Mouse (Mus musculus) myocyte (in vitro differentiated cells): Measurements from ENCODE around the gene Clec16a.

Experiments
- MYOG ChIP-seq, 3 experiments: IDR thresholded peaks; one replicate each; pipeline ENCODE4 v1.6.1; 2011; ENCODE audit warnings: control low read depth in 2 of 3, low read depth in 2 of 3, mild to moderate bottlenecking in 2 of 3; ENCODE audit not compliant: insufficient read length in 2 of 3, control insufficient read depth in 1 of 3, insufficient read depth in 1 of 3
- POLR2A ChIP-seq: IDR thresholded peaks from one replicate; pipeline ENCODE4 v1.6.1; 2011; ENCODE audit warnings: low read depth, mild to moderate bottlenecking, control low read depth, moderate library complexity; ENCODE audit not compliant: insufficient read length
- POLR2AphosphoS2 ChIP-seq: IDR thresholded peaks from one replicate; pipeline ENCODE4 v1.6.1; 2011; ENCODE audit warnings: low read depth, control low read depth; ENCODE audit not compliant: insufficient read length
- USF1 ChIP-seq: IDR thresholded peaks from one replicate; pipeline ENCODE4 v1.6.1; 2011; ENCODE audit warnings: low read depth, mild to moderate bottlenecking, control low read depth, moderate library complexity

GRCm38 (mm10) chr16:10549600-10549999 is 4.5 kb downstream of the Clec16a start:
- no peak for TF ChIP-seq USF1
- no peak for TF ChIP-seq POLR2AphosphoS2
- no peak for TF ChIP-seq POLR2A
- TF ChIP-seq MYOG (IDR thresholded peaks at IDR 0.05; ENCODE audit: control insufficient read depth in 1 of 3, insufficient read depth in 1 of 3, insufficient read length in 2 of 3, low read depth in 2 of 3): no peak
